Comparison of ENCODE assay signal across 20 mouse cellular contexts in the genomic region with DNA sequence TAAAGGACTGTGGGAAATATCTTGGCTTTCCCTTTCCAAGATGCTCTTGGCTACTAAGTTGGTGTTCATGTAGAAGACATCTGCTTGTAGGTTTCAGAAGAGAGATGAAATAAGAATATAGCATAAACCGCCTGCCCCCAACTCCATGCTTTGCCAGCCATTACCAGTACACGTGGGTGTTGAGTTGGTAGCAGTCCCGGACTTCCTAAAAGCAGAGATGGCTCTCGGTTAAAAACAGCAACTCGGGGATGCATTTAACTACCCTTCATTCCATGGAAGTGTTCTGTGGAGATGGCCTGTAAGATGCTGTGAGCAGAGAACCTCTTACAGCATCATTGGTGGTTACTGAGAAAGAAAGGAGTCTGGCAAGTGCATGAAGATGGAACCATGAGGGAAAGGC. TPM values are rescaled to one million over a fixed set of nuclear protein-coding genes. Genes with fewer than 3 reads are reported as not detected.
DNase-seq lines count a peak whose midpoint lies in the region; ATAC-seq and TF ChIP-seq lines count a peak whose summit lies in the region.
"Had no signal": no experiment of that assay in that cellular context is flagged by ENCODE, and none has a peak within 500 bp of the region (broad histone marks: within the 10 kb centered on the region; RNA-seq: fewer than 3 reads in every experiment).

No protein-coding gene starts in this region.

- peak overlapping the region; percentile 78 for H3K27ac ChIP-seq in layer of hippocampus, adult 2 months
- no peak overlapping the region for H3K27ac ChIP-seq in lung, postnatal 0 days (ENCODE audit: low read length)
- H3K27ac ChIP-seq in embryonic facial prominence, embryonic 10.5 days (replicated peaks) = no peak overlapping the region
- H3K27ac ChIP-seq: embryonic facial prominence, embryonic 12.5 days; liver, embryonic 13.5 days had no signal

- H3K36me3 ChIP-seq in lung, postnatal 0 days (ENCODE audit: insufficient read depth, low read length) = no peaks in the 10 kb centered on the region
- H3K36me3 ChIP-seq in embryonic facial prominence, embryonic 10.5 days (replicated peaks) = no peaks in the 10 kb centered on the region
- H3K36me3 ChIP-seq: embryonic facial prominence, embryonic 12.5 days; liver, embryonic 13.5 days had no signal

- TF ChIP-seq EP300 in lung, postnatal 0 days (IDR thresholded peaks at IDR 0.05) = no peak

- WGBS in lung, postnatal 0 days = 84% methylated on average over 5 of the region's 5 CpGs
- WGBS in embryonic facial prominence, embryonic 10.5 days = 94% methylated on average over 5 of the region's 5 CpGs

- H3K4me1 ChIP-seq in lung, postnatal 0 days (ENCODE audit: insufficient read depth, low read depth, low read length) = no peaks in the 10 kb centered on the region
- no peaks in the 10 kb centered on the region for H3K4me1 ChIP-seq in embryonic facial prominence, embryonic 10.5 days
- H3K4me1 ChIP-seq: embryonic facial prominence, embryonic 12.5 days; liver, embryonic 13.5 days had no signal

- DNase-seq in layer of hippocampus, adult 2 months (ENCODE audit: low spot score in 2 of 2) = peak; percentile 66 to 86
- DNase-seq in left cerebral cortex, adult 8-10 months (ENCODE audit: low spot score in 2 of 2) = peak; percentile 18 to 92
- DNase-seq in right cerebral cortex, postnatal 14 days = peak; percentile 60
- DNase-seq in spleen, postnatal 10 days (ENCODE audit: low spot score in 2 of 2) = no peak
- DNase-seq in lung, postnatal 0 days (ENCODE audit: low spot score) = no peak
- DNase-seq in embryonic facial prominence, embryonic 10.5 days (ENCODE audit: low spot score) = no peak
- DNase-seq in testis, postnatal 14 days (ENCODE audit: low spot score) = no peak
- DNase-seq: B cell, adult 2 months; cerebellum, adult 11-12 months; cerebellum, postnatal 36 days; heart, postnatal 14 days; kidney, adult 2 months; liver, embryonic 13.5 days had no signal

- ATAC-seq in frontal cortex, adult (ENCODE audit: low TSS enrichment) = peak; percentile 97
- ATAC-seq in lung, postnatal 0 days = no peak
- ATAC-seq: hindbrain, embryonic 16.5 days; midbrain, embryonic 16.5 days; Patski had no signal

- H3K4me2 ChIP-seq in lung, postnatal 0 days (replicated peaks; ENCODE audit: low read depth, low read length) = no peak overlapping the region
- H3K4me2 ChIP-seq: embryonic facial prominence, embryonic 12.5 days; liver, embryonic 13.5 days had no signal

- H3K9me3 ChIP-seq in lung, postnatal 0 days (ENCODE audit: low read length) = no peaks in the 10 kb centered on the region
- H3K9me3 ChIP-seq in embryonic facial prominence, embryonic 10.5 days = no peaks in the 10 kb centered on the region
- H3K9me3 ChIP-seq: embryonic facial prominence, embryonic 12.5 days; liver, embryonic 13.5 days; megakaryocyte, embryonic 14.5 days had no signal

- no peak overlapping the region for H3K4me3 ChIP-seq in layer of hippocampus, adult 2 months
- no peak overlapping the region for H3K4me3 ChIP-seq in lung, postnatal 0 days (ENCODE audit: low read depth, low read length)
- no peak overlapping the region for H3K4me3 ChIP-seq in embryonic facial prominence, embryonic 10.5 days
- H3K4me3 ChIP-seq: embryonic facial prominence, embryonic 12.5 days; liver, embryonic 13.5 days; megakaryocyte, embryonic 14.5 days had no signal

- H3K9ac ChIP-seq in lung, postnatal 0 days (replicated peaks; ENCODE audit: low read depth) = no peak overlapping the region
- H3K9ac ChIP-seq: embryonic facial prominence, embryonic 12.5 days; liver, embryonic 13.5 days had no signal

- no peaks in the 10 kb centered on the region for H3K27me3 ChIP-seq in lung, postnatal 0 days (replicated peaks; ENCODE audit: insufficient read depth, low read length)
- no peaks in the 10 kb centered on the region for H3K27me3 ChIP-seq in embryonic facial prominence, embryonic 10.5 days (replicated peaks; ENCODE audit: low read depth, poor library complexity, severe bottlenecking)
- H3K27me3 ChIP-seq: embryonic facial prominence, embryonic 12.5 days; liver, embryonic 13.5 days; megakaryocyte, embryonic 14.5 days had no signal

- TF ChIP-seq CTCF in layer of hippocampus, adult 2 months (conservative IDR thresholded peaks at IDR 0.05) = no peak
- TF ChIP-seq CTCF in lung, postnatal 0 days (IDR thresholded peaks at IDR 0.05) = no peak

RNA-seq across cellular contexts. Expression of gene Gda, which starts 52.6 kb away (rescaled TPM):
- 100 to 1,000 TPM; 116 to 125 TPM for total RNA-seq in layer of hippocampus, adult 2 months (2021)
- total RNA-seq in left cerebral cortex, adult 8-10 months (2022) = 100 to 1,000 TPM; 153 to 197 (median 167) TPM
- polyA plus RNA-seq in lung, postnatal 0 days (2015; fragmentation: Nextera tagmentation; extraction: Ambion mirVana) = 1.7 and 2.0 TPM in 2 replicates
- 0.15 TPM in 1 of 2 replicates, not detected in the other for polyA plus RNA-seq in embryonic facial prominence, embryonic 10.5 days (2016; fragmentation: Nextera tagmentation; extraction: Ambion mirVana)
- polyA plus RNA-seq: limb, embryonic 11.5 days had no signal

Comparison
In these comparisons a context has a peak if more than half of its experiments do, and no peak if none do; other contexts are left out.
1. DNase-seq: peak in layer of hippocampus, adult 2 months (2 of 2), left cerebral cortex, adult 8-10 months (2 of 2) and right cerebral cortex, postnatal 14 days (single experiment); none in spleen, postnatal 10 days (0 of 2), lung, postnatal 0 days (single experiment), embryonic facial prominence, embryonic 10.5 days (single experiment) and testis, postnatal 14 days (single experiment).